Mouse (Mus musculus) heart, postnatal 0 days (tissue): ENCODE data around the gene Glcci1.

Source experiments
- CTCF ChIP-seq: IDR thresholded peaks from 2 replicates; pipeline ENCODE4 v1.5.1; 2016; ENCODE audit warnings: antibody characterized with exemption, control low read depth, low read depth
- EP300 ChIP-seq: IDR thresholded peaks from 2 replicates; pipeline ENCODE4 v1.6.1; 2016; ENCODE audit warnings: antibody characterized with exemption, low read depth

GRCm38 (mm10) chr6:8489266-8489665 is 20.1 kb upstream of the Glcci1 start:
- no peak for TF ChIP-seq CTCF
- no peak for TF ChIP-seq EP300
